Mouse (Mus musculus) olfactory bulb, adult 2 months (tissue): Measurements from ENCODE around the gene Slc52a3. TPM values are rescaled to one million over a fixed set of nuclear protein-coding genes. Genes with fewer than 3 reads are reported as not detected.

Source experiments
- H3K27ac ChIP-seq: fragments of 200-500 bp; 2 replicates; pipeline ENCODE4 v1.5.1; 2012; ENCODE audit warnings: low read depth, low read length; ENCODE audit not compliant: insufficient read depth
- H3K4me1 ChIP-seq: fragments of 200-500 bp; 2 replicates; pipeline ENCODE4 v1.6.1; 2012; ENCODE audit warnings: low read length; ENCODE audit not compliant: control insufficient read depth, insufficient read depth
- H3K4me3 ChIP-seq: fragments of 200-500 bp; 2 replicates; pipeline ENCODE4 v1.5.1; 2012; ENCODE audit warnings: mild to moderate bottlenecking, low read depth, low read length, moderate library complexity; ENCODE audit not compliant: insufficient read depth
- CTCF ChIP-seq: fragments of 200-500 bp; IDR thresholded peaks from 2 replicates; pipeline ENCODE4 v1.5.1; 2012; ENCODE audit warnings: low read depth, mild to moderate bottlenecking, low read length, moderate library complexity; ENCODE audit not compliant: insufficient read depth
- POLR2A ChIP-seq: fragments of 200-500 bp; IDR thresholded peaks from 2 replicates; pipeline ENCODE4 v1.6.1; 2012; ENCODE audit warnings: mild to moderate bottlenecking, low read depth, low read length, moderate library complexity; ENCODE audit not compliant: insufficient read depth
- WGBS: fragments of 180-500 bp; shearing (Covaris S2); methylation state at CpG from one replicate; pipeline ENCODE4 v1.1.7; 2018; 5-methylcytosine and 5-hydroxymethylcytosine counted together
- polyA plus RNA-seq: library from polyadenylated mRNA; stranded (reverse); fragments of >200 nt; gene quantifications from 2 replicates; pipeline ENCODE4 v1.2.4, GENCODE M21; 2012; ENCODE audit warnings: low replicate concordance; ENCODE audit not compliant: missing spikeins, insufficient read depth, insufficient read length

Slc52a3 gene
- polyA plus RNA-seq, 1 experiment: not detected

- WGBS: 67% methylated on average over 10 of the region's 10 CpGs
- Histone ChIP-seq H3K4me1 (peaks cover 16% of the 10 kb centered on the region), H3K4me3 (no peak overlapping the region), H3K27ac (no peak overlapping the region)
- no peak for TF ChIP-seq POLR2A
- TF ChIP-seq CTCF: no peak
Measured at GRCm38 (mm10) chr2:151962474-151962873, 33.8 kb upstream of the Slc52a3 start.

DNA sequence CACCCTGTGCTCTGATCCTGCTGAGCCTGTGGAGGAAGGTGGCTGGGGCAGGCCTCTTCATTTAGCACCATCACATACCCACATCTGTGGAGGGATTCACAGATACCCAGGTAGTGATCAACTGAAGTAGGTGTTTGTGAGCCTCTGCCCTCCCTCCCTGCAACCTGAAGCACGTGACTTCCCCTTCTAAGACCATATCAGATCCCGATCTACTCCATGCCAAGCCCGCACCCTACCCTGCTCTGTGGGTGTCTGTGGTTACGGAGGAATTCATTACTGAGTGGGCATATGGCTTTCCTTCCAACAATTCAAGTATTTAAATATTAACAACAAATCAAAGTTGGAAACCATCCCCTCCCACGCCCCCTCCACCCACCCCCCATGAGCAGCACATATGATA is 33.0 kb upstream of the Slc52a3 start:
- 94% methylated on average over 5 of the region's 5 CpGs for WGBS
- Histone ChIP-seq H3K27ac (no peak overlapping the region), H3K4me1 (peaks cover 16% of the 10 kb centered on the region), H3K4me3 (no peak overlapping the region)
- TF ChIP-seq CTCF (no peak), POLR2A (no peak)

DNA sequence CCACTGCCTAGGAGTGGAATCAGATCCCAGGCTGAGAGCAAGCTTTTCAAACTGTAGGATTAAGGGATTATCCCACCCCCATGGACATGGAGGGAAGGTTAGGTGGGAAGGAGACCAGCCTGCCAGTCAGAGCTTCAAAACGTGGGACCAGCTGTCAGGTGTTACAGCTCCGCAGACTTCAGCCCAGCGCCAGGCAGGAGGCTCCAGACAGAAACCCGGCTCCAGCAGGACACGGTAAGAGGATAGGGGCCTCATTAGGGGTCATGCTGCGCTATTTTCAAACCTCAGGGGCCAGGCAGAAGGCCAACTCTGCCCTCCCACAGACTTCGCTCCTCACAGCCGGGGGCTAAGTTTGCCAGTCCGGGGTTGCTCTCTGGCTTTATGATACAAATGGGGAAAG is 32.3 kb upstream of the Slc52a3 start:
- WGBS: 38% methylated on average over 9 of the region's 9 CpGs

DNA sequence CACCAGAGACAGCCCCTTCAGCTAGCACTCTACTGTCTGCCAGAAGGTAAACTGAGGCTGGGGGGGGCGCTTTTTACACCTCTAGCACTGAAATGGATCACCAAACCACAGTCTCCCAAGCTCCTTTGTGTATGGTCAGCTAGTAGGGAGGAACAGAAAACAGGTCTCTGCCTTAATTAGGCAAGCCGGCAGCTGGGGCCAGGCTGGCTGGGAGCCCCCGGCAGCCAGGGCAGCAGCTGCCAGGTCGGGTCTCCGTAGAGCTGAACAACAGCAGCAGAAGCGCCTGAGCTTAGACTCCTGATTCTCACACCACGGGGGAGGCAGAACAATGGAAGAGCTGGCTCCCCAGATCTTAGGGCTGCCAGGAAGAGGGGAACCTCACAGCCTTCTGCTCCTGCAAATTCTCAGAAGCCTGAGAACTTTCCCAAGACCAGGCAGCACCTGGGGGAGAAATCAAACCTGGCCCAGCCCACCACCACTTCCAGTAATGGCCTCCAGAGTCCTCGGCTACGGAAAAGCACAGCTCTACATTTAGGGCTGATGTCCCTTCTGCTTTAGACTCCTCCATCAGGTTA is 29.0 kb upstream of the Slc52a3 start:
- TF ChIP-seq POLR2A (no peak), CTCF (no peak)
- 47% methylated on average over 9 of the region's 9 CpGs for WGBS
- Histone ChIP-seq H3K4me1 (peaks cover 35% of the 10 kb centered on the region), H3K27ac (no peak overlapping the region), H3K4me3 (no peak overlapping the region)

More for the DNA sequence above, 32.3 kb upstream of the Slc52a3 start:
- no peak overlapping the region for H3K27ac ChIP-seq
- no peak overlapping the region for H3K4me3 ChIP-seq
- TF ChIP-seq CTCF (no peak), POLR2A (no peak)
- H3K4me1 ChIP-seq: peaks cover 22% of the 10 kb centered on the region

- 85% methylated on average over 2 of the region's 2 CpGs for WGBS
- H3K27ac ChIP-seq: no peak overlapping the region
Measured at GRCm38 (mm10) chr2:151967792-151968191, 28.5 kb upstream of the Slc52a3 start.

DNA sequence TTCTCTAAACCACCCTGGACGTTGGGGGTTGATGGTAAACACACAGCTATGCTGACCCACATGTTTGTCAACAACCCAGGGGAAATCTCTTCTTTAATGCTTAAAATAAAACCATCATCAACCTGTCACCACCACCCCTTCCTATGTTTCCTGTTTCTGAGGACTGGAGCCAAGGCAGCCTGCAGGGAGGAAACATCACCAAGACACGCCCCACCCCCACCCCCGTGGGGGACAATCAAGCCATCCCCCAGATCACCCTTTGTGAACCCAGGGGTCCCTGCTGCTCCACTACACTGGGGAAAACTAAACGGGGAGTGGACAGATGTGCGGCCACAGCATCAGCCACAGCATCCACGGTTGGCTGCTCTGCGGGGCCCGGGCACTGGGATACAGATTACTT is 27.9 kb upstream of the Slc52a3 start:
- no peak overlapping the region for H3K27ac ChIP-seq
- no peak overlapping the region for H3K4me3 ChIP-seq
- TF ChIP-seq POLR2A: no peak
- TF ChIP-seq CTCF: no peak
- H3K4me1 ChIP-seq: peaks cover 40% of the 10 kb centered on the region
- WGBS: 79% methylated on average over 8 of the region's 8 CpGs

More at GRCm38 (mm10) chr2:151967792-151968191, 28.5 kb upstream of the Slc52a3 start:
- TF ChIP-seq POLR2A (no peak), CTCF (no peak)
- Histone ChIP-seq H3K4me3 (no peak overlapping the region), H3K4me1 (peaks cover 35% of the 10 kb centered on the region)

GRCm38 (mm10) chr2:151968986-151969385 is 27.3 kb upstream of the Slc52a3 start:
- no peak overlapping the region for H3K4me3 ChIP-seq
- no peak overlapping the region for H3K27ac ChIP-seq
- H3K4me1 ChIP-seq: peaks cover 45% of the 10 kb centered on the region
- WGBS: 87% methylated on average over 7 of the region's 7 CpGs
- TF ChIP-seq POLR2A: no peak
- no peak for TF ChIP-seq CTCF

- H3K27ac ChIP-seq: no peak overlapping the region
- 86% methylated on average over 6 of the region's 6 CpGs for WGBS
- TF ChIP-seq CTCF (no peak), POLR2A (no peak)
- peaks cover 45% of the 10 kb centered on the region for H3K4me1 ChIP-seq
- no peak overlapping the region for H3K4me3 ChIP-seq
Measured at GRCm38 (mm10) chr2:151969396-151969795, 26.9 kb upstream of the Slc52a3 start.

DNA sequence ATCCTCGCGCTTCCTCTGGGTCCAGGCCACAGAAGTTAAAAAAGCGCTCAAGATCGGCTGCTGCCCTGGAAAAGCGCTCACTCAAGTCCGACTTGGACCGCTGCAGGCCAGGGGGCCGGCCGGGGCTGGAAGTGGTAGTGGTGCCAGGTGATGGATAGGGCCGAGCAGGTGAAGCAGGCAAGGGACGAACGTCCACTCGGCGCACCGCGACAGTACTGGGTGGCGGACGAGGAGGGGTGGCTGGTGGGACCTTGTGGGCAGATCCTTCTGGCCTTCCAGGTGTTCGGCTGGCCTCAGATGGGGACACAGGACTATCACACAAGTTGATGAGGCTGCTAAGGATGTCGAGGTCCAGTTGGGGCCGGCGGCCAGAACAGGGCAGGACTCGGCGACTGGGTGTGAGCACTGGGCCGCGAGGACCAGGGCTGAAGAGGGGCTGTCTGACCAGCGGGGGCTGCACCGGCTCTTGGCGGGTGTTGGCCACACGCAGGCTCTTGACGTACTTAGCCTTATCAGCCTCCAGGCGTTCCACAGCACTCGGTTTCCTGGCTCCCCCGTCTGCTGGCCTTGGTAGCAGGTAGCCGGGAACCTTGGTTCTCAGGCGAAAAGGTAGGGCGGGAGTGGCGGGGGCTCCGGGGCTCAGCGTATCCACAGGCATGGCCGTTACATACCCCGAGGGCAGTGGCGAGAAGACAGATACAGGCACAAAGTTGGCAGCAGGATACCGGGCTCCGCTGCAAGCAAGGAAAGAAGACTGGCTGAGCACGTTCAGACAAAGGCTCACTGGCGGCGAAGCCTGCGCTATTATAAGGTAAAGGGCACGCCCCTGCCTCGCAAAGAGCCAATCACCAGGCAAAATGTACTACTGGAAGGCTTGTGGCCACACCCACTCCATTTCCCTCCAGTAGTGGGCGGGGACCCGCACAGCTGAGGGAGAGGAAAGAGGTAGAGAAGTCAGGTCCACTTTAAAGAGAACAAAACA is 25.8 kb upstream of the Slc52a3 start:
- Histone ChIP-seq H3K4me1 (peaks cover 44% of the 10 kb centered on the region), H3K4me3 (peak overlapping the region; percentile 45), H3K27ac (no peak overlapping the region)
- WGBS: 48% methylated on average over 53 of the region's 53 CpGs
- TF ChIP-seq CTCF: no peak
- TF ChIP-seq POLR2A: 0 out of 2 replicates have a peak, but pooled peaks have one; percentile 41
